Mouse (Mus musculus): ENCODE data around the gene Psme3.

DNA sequence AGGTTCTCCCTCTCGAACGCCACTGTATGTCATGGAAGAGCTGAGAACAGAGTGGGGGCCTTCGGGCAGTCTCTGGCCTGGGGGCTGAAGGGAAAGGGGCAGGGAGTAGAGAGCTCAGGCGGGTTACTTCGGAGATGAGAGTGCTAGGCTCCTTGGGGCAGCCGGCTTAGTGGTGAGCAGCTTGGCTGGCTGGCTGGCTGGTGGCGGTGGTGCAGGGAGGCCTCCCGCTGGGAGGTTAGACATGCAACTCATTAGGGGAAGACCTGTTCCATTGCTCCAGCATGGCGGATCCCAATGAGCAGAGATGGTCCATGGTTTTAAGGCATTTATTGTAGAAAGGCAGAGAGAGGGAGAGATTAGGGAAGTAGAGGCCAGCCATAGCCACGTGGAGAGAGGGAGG, 18.0 kb downstream of the Psme3 start:
- no peak for TF ChIP-seq CTCF (IDR thresholded peaks at IDR 0.05; ENCODE audit: low read depth, low read length)
- no peak for TF ChIP-seq GATA1 (IDR thresholded peaks at IDR 0.05; ENCODE audit: borderline replicate concordance, low read length)
- TF ChIP-seq GATA2 (IDR thresholded peaks at IDR 0.05; ENCODE audit: borderline replicate concordance, low read depth, low read length) = no peak
